In genomic region chr6:120744266-120744665, GRCm38 (mm10) we compare ENCODE assay signal across 24 mouse cellular contexts. TPM values are rescaled to one million over a fixed set of nuclear protein-coding genes. Genes with fewer than 3 reads are reported as not detected.
DNase-seq lines count a peak whose midpoint lies in the region; ATAC-seq and TF ChIP-seq lines count a peak whose summit lies in the region.
"Had no signal": no experiment of that assay in that cellular context is flagged by ENCODE, and none has a peak within 500 bp of the region (broad histone marks: within the 10 kb centered on the region; RNA-seq: fewer than 3 reads in every experiment).

No protein-coding gene starts in this region.

- WGBS in kidney, adult 2 months = 70% methylated on average over 7 of the region's 7 CpGs
- 82% methylated on average over 7 of the region's 7 CpGs for WGBS in kidney, embryonic 16.5 days
- WGBS in kidney, embryonic 14.5 days = 88% methylated on average over 7 of the region's 7 CpGs
- WGBS in midbrain, embryonic 11.5 days = 90% methylated on average over 7 of the region's 7 CpGs

- H3K36me3 ChIP-seq in kidney, adult 2 months (ENCODE audit: control insufficient read depth, insufficient read depth, low read length) = no peaks in the 10 kb centered on the region
- no peaks in the 10 kb centered on the region for H3K36me3 ChIP-seq in kidney, embryonic 16.5 days (ENCODE audit: insufficient read depth, low read length)
- no peaks in the 10 kb centered on the region for H3K36me3 ChIP-seq in kidney, embryonic 14.5 days (ENCODE audit: control insufficient read depth, insufficient read depth, low read length)
- peaks cover 2% of the 10 kb centered on the region; the same call in 1 of the 2 replicates for H3K36me3 ChIP-seq in midbrain, embryonic 11.5 days (ENCODE audit: control insufficient read depth, insufficient read depth, low read length)
- H3K36me3 ChIP-seq: embryonic facial prominence, embryonic 13.5 days; embryonic facial prominence, embryonic 15.5 days; forebrain, embryonic 12.5 days had no signal

- TF ChIP-seq POLR2A in kidney, adult 2 months (IDR thresholded peaks at IDR 0.05; ENCODE audit: low read depth, low read length) = no peak

- peak; percentile 68 for DNase-seq in kidney, adult 2 months
- peak; percentile 62 for DNase-seq in kidney, adult 9 months
- DNase-seq in kidney, postnatal 14 days = peak; percentile 13
- peak; percentile 19 to 53 for DNase-seq in kidney, postnatal 25 days
- no peak for DNase-seq in thymus, postnatal 36 days
- DNase-seq in midbrain, embryonic 11.5 days (ENCODE audit: low spot score, missing footprints) = no peak
- DNase-seq: adrenal gland, adult 2 months; adrenal gland, postnatal 10 days; adrenal gland, postnatal 25 days; cerebellum, adult 11 months; cerebellum, adult 18-20 months; cerebellum, adult 8-10 months; cerebellum, adult 9-11 months; cerebellum, postnatal 14 days; cerebellum, postnatal 36 days; embryo, embryonic 11 days had no signal

- no peaks in the 10 kb centered on the region for H3K27me3 ChIP-seq in kidney, adult 2 months (replicated peaks; ENCODE audit: control insufficient read depth, insufficient read depth, low read length)
- H3K27me3 ChIP-seq in kidney, embryonic 16.5 days (ENCODE audit: insufficient read depth, low read length) = no peaks in the 10 kb centered on the region
- no peaks in the 10 kb centered on the region for H3K27me3 ChIP-seq in kidney, embryonic 14.5 days (ENCODE audit: control insufficient read depth, insufficient read depth, low read length)
- H3K27me3 ChIP-seq in midbrain, embryonic 11.5 days (ENCODE audit: control insufficient read depth, insufficient read depth, low read length) = no peaks in the 10 kb centered on the region
- H3K27me3 ChIP-seq: embryonic facial prominence, embryonic 13.5 days; embryonic facial prominence, embryonic 15.5 days; forebrain, embryonic 12.5 days had no signal

- H3K27ac ChIP-seq in kidney, adult 2 months (ENCODE audit: insufficient read depth, low read depth, low read length) = peak overlapping the region; percentile 63
- H3K27ac ChIP-seq in kidney, embryonic 16.5 days (ENCODE audit: low read length) = no peak overlapping the region
- H3K27ac ChIP-seq in kidney, embryonic 14.5 days (ENCODE audit: low read depth, low read length) = no peak overlapping the region
- H3K27ac ChIP-seq in midbrain, embryonic 11.5 days (ENCODE audit: low read depth, low read length) = no peak overlapping the region
- H3K27ac ChIP-seq: embryonic facial prominence, embryonic 13.5 days; embryonic facial prominence, embryonic 15.5 days; forebrain, embryonic 10.5 days; forebrain, embryonic 12.5 days had no signal

- H3K4me3 ChIP-seq in kidney, adult 2 months (ENCODE audit: insufficient read depth, low read depth, low read length) = no peak overlapping the region
- no peak overlapping the region for H3K4me3 ChIP-seq in kidney, embryonic 16.5 days (ENCODE audit: low read length)
- H3K4me3 ChIP-seq in kidney, embryonic 14.5 days (ENCODE audit: low read length) = no peak overlapping the region
- no peak overlapping the region for H3K4me3 ChIP-seq in midbrain, embryonic 11.5 days (ENCODE audit: low read depth, low read length)
- H3K4me3 ChIP-seq: embryonic facial prominence, embryonic 13.5 days; embryonic facial prominence, embryonic 15.5 days; erythroblast, embryonic 14.5 days; forebrain, embryonic 10.5 days; forebrain, embryonic 12.5 days had no signal

- no peak for TF ChIP-seq CTCF in kidney, adult 2 months (conservative IDR thresholded peaks at IDR 0.05; ENCODE audit: insufficient read depth, insufficient read length, low read depth, low read length)

- H3K9me3 ChIP-seq in kidney, embryonic 16.5 days (ENCODE audit: low read length) = no peaks in the 10 kb centered on the region
- H3K9me3 ChIP-seq in kidney, embryonic 14.5 days (ENCODE audit: control insufficient read depth, low read length) = no peaks in the 10 kb centered on the region
- no peaks in the 10 kb centered on the region for H3K9me3 ChIP-seq in midbrain, embryonic 11.5 days (ENCODE audit: control insufficient read depth, low read length)
- H3K9me3 ChIP-seq: embryonic facial prominence, embryonic 13.5 days; embryonic facial prominence, embryonic 15.5 days; forebrain, embryonic 10.5 days; forebrain, embryonic 12.5 days had no signal

- no peak overlapping the region for H3K9ac ChIP-seq in kidney, embryonic 16.5 days (replicated peaks; ENCODE audit: low read length)
- H3K9ac ChIP-seq in kidney, embryonic 14.5 days (ENCODE audit: low read depth, low read length) = no peak overlapping the region
- no peak overlapping the region for H3K9ac ChIP-seq in midbrain, embryonic 11.5 days (ENCODE audit: low read length)
- H3K9ac ChIP-seq: embryonic facial prominence, embryonic 13.5 days; embryonic facial prominence, embryonic 15.5 days; forebrain, embryonic 12.5 days had no signal

- no peak for ATAC-seq in kidney, embryonic 16.5 days (ENCODE audit: low FRiP score, low TSS enrichment)
- ATAC-seq in kidney, embryonic 14.5 days (ENCODE audit: low FRiP score, low TSS enrichment) = no peak
- ATAC-seq in midbrain, embryonic 11.5 days (ENCODE audit: low FRiP score) = no peak
- ATAC-seq: forebrain, embryonic 14.5 days had no signal

- peaks cover 24% of the 10 kb centered on the region for H3K4me1 ChIP-seq in kidney, adult 2 months (ENCODE audit: control insufficient read depth, insufficient read depth, low read length)
- no peaks in the 10 kb centered on the region for H3K4me1 ChIP-seq in kidney, embryonic 16.5 days (ENCODE audit: insufficient read depth, low read length)
- no peaks in the 10 kb centered on the region for H3K4me1 ChIP-seq in kidney, embryonic 14.5 days (ENCODE audit: control insufficient read depth, insufficient read depth, low read length)
- no peaks in the 10 kb centered on the region for H3K4me1 ChIP-seq in midbrain, embryonic 11.5 days (ENCODE audit: control insufficient read depth, insufficient read depth, low read length)
- H3K4me1 ChIP-seq: embryonic facial prominence, embryonic 13.5 days; embryonic facial prominence, embryonic 15.5 days; forebrain, embryonic 10.5 days; forebrain, embryonic 12.5 days had no signal

- H3K4me2 ChIP-seq in kidney, embryonic 16.5 days (replicated peaks; ENCODE audit: low read depth, low read length) = no peak overlapping the region
- no peak overlapping the region for H3K4me2 ChIP-seq in kidney, embryonic 14.5 days (replicated peaks; ENCODE audit: low read depth, low read length)
- no peak overlapping the region for H3K4me2 ChIP-seq in midbrain, embryonic 11.5 days
- H3K4me2 ChIP-seq: embryonic facial prominence, embryonic 13.5 days; embryonic facial prominence, embryonic 15.5 days; forebrain, embryonic 12.5 days had no signal

RNA-seq across cellular contexts. Expression of gene Slc25a18, which starts 29.1 kb away (rescaled TPM):
- polyA plus RNA-seq in kidney, adult 2 months (2012; rRNA removed) = 0.03 and 0.08 TPM in 2 replicates
- 0.09 and 0.16 TPM in 2 replicates for polyA plus RNA-seq in kidney, embryonic 16.5 days (2015; fragmentation: Nextera tagmentation; extraction: Ambion mirVana)
- polyA plus RNA-seq in kidney, embryonic 14.5 days (2014; fragmentation: Nextera tagmentation; extraction: Ambion mirVana) = 0.16 TPM in 1 of 2 replicates, not detected in the other
- polyA plus RNA-seq in midbrain, embryonic 11.5 days (2014; fragmentation: Nextera tagmentation; extraction: Ambion mirVana) = 0.90 and 1.4 TPM in 2 replicates

Comparison
In these comparisons a context has a peak if more than half of its experiments do, and no peak if none do; other contexts are left out.
1. DNase-seq: peak in kidney, adult 2 months (single experiment), kidney, adult 9 months (single experiment), kidney, postnatal 14 days (single experiment) and kidney, postnatal 25 days (2 of 2); none in thymus, postnatal 36 days (0 of 2) and midbrain, embryonic 11.5 days (single experiment).